Mouse (Mus musculus) frontal cortex, postnatal 10 days (tissue): ENCODE measurements around the gene Olfr1066.
"Not testable (repeated sequence)": the region's sequence is repeated elsewhere in the genome, so short reads cannot be mapped to it uniquely, and the experiment has no call there.

Experiments used
- DNase-seq, 2 experiments: peaks; one replicate each; pipeline ENCODE4 v3.0.0; 2022; ENCODE audit warnings: low spot score in 2 of 2, mixed read lengths in 1 of 2

Olfr1066 gene

DNA sequence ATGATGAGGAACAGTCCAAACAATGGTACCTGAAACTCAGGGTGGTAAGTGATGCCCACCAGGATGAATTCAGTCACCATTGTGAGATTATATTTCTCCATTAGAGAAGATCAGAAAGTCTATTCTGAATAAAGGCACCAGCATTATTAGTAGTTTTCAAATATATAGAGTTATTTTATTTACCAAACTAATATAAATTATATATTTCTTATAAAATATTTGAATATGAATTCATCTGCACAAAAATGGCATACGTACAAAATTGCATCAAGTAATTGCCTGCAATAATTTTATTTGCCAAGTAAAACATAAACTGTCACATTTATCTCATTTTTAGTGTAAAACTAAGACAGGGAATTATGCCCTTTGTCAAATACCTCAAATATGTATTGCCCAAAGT lies at the start of gene Olfr1066:
TSS of gene Olfr1066 (minus strand) at position 101 of the 400 bp plus-strand sequence.
- no peak for DNase-seq

DNA sequence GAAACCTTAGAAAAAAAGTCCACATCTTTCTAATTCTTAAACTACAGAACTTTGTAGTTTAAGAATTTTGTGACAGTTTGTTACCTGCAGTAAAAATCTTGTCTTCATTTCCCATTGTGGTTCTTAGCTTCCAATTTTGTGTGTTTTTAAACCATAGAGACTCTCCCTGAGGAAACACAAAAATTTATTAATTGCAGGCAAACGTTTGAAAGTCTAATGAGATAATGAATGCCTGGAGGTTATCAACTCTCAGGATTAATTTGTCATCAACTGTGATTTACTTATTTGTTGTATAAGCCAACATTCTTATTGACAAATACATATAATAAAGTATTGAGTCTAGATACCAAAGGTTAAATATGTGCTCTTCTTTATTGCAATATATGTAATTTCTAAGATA lies 31.2 kb upstream of the Olfr1066 start, which contains the start of gene Olfr228:
TSS of gene Olfr228 (minus strand) at position 101 of the 400 bp plus-strand sequence.
- no peak for DNase-seq

DNA sequence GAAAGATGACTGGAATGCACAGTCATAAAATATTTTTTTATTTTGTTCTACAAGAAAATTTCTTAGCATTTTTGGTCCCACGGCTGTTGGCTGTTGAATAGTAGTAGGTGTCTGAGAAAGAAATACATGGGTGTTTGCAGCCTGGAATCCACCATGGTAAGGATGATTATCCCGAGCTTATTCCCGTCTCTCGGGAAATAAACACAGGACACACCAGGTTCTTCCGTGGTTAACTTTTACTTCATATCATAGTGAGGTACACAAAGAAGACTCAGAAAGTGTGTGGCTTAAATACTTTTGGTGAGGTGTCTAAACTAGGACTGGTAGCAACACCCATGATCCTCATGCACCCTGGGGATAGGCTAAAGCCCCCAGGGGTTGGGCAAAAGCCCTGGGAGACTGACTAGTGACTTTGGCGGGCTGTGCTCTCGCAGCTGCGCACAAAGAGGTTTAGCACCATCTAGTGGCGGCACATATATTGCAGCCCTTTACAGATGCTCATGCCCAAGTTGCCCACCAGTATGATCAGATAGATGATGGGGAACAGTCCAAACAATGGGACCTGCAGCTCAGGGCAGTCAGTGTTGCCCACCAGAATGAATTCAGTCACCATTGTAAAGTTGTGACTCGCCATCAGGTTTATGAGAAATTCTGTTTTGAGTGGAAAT lies 8.5 kb upstream of the Olfr1066 start:
- DNase-seq: peak in 1 of 2 experiments; percentile 25

GRCm38 (mm10) chr2:86460434-86460833 lies 4.4 kb upstream of the Olfr1066 start:
- DNase-seq: no peak

- DNase-seq: not testable (repeated sequence)
Observed at GRCm38 (mm10) chr2:86450491-86450890, 5.6 kb downstream of the Olfr1066 start, which contains the start of gene Olfr1065. TSS of gene Olfr1065 (minus strand) at chr2:86450591.

DNA sequence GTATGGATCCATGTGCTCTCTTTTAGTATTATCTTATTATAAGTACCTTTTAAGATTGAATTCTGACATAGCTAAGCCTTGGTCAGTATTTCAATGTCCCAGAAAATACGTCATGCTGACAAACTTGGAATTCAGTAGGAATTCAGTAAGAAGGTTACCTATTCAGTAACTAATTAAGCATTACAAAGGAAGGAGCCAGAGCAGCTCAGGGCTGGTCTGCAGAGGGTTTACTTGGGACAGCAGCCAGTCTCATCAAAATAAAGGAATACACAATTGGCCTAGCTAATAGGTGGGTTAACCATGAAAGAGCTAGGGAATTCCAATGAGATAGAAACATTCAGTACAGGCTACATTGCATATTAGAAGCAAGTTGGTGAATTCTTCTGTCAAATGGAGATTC lies 14.0 kb downstream of the Olfr1066 start:
- DNase-seq: not testable (repeated sequence)

- not testable (repeated sequence) for DNase-seq
Observed at GRCm38 (mm10) chr2:86428511-86428910, 27.6 kb downstream of the Olfr1066 start.

DNA sequence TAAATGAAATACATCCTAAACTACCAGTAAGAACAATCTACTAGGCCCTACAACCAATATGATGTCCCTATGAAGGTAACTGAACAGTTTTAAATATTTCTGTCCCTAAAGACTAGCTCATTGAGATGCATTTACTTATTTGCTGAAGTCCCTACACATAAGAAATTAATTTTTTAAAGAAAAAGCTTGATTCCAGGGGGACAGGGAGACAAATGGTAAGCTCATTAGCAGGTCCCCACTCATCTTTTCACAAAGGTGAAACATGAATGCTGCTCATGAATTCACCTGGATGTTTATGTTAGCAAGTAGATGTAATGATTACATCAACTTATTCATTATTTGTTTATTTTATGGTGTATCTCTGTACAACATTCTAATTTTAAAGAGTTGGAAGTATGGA lies 29.4 kb downstream of the Olfr1066 start, which contains the start of gene Olfr1062:
TSS of gene Olfr1062 (minus strand) at position 101 of the 400 bp plus-strand sequence.
- not testable (repeated sequence) for DNase-seq

GRCm38 (mm10) chr2:86413950-86414349 lies 42.1 kb downstream of the Olfr1066 start, which contains the start of gene Olfr1061:
TSS of gene Olfr1061 (minus strand) at chr2:86414050.
- DNase-seq: no peak
